Mouse (Mus musculus) spleen, adult 2 months (tissue): ENCODE results near the gene Nol4l.

ENCODE experiments used
- CTCF ChIP-seq: fragments of 200-500 bp; IDR thresholded peaks from 2 replicates; pipeline ENCODE4 v1.5.1; 2011; ENCODE audit warnings: mild to moderate bottlenecking, inconsistent platforms; ENCODE audit not compliant: insufficient read depth, insufficient read length, insufficient replicate concordance; ENCODE audit errors: extremely low read depth
- POLR2A ChIP-seq: fragments of 200-500 bp; IDR thresholded peaks from 2 replicates; pipeline ENCODE4 v1.6.1; 2011; ENCODE audit warnings: low read depth, low read length, inconsistent platforms

DNA sequence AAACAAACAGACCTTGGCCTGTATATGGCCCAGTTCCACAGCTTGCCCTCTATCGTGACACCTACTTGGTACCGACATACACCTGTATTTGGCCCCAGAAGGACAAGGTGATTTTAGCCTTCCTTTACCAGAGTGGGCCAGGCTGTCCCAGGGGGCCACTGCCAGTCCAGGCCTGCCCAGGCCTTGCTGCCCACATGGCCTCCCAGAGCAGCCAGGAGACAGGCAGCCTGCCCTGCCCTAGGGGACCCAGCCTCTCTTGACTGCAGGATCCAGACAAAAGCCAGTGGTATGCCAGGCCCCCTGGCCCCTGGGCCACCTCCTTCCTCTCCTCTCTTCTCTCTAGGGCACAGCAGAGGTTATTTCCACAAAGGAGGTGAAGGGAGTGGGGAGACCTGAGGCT lies 21.8 kb downstream of the Nol4l start:
- no peak for TF ChIP-seq CTCF
- TF ChIP-seq POLR2A: no peak
